Mouse (Mus musculus) bone marrow, adult 2 months (tissue): ENCODE data around the gene Zbtb49. TPM values are rescaled to one million over a fixed set of nuclear protein-coding genes. Genes with fewer than 3 reads are reported as not detected.

ENCODE experiments used
- H3K27ac ChIP-seq: fragments of 200-500 bp; 2 replicates; pipeline ENCODE4 v1.5.1; 2012; ENCODE audit warnings: low read depth, mild to moderate bottlenecking, control low read depth, inconsistent platforms, low read length; ENCODE audit not compliant: control insufficient read depth, poor library complexity, insufficient read depth
- H3K4me1 ChIP-seq: fragments of 200-500 bp; 2 replicates; pipeline ENCODE4 v1.6.1; 2011; ENCODE audit warnings: low read length; ENCODE audit not compliant: control insufficient read depth, insufficient read depth
- H3K4me3 ChIP-seq: fragments of 200-500 bp; replicated peaks from 2 replicates; pipeline ENCODE3; 2011; ENCODE audit warnings: mild to moderate bottlenecking, low read depth, low read length, control low read depth; ENCODE audit not compliant: control insufficient read depth
- CTCF ChIP-seq: fragments of 200-500 bp; IDR thresholded peaks from 2 replicates; pipeline ENCODE4 v1.5.1; 2011; ENCODE audit warnings: low read length, control low read depth; ENCODE audit not compliant: control insufficient read depth, insufficient read depth
- POLR2A ChIP-seq: fragments of 200-500 bp; IDR thresholded peaks from 2 replicates; pipeline ENCODE4 v1.6.1; 2011; ENCODE audit warnings: low read depth, mild to moderate bottlenecking, control low read depth, low read length, borderline replicate concordance; ENCODE audit not compliant: control insufficient read depth
- WGBS: fragments of 180-500 bp; shearing (Covaris S2); methylation state at CpG from one replicate; pipeline ENCODE4 v1.1.7; 2018; 5-methylcytosine and 5-hydroxymethylcytosine counted together
- polyA plus RNA-seq: library from polyadenylated mRNA; stranded (reverse); fragments of >200 nt; gene quantifications from 2 replicates; pipeline ENCODE4 v1.2.4, GENCODE M21; 2011; ENCODE audit warnings: low replicate concordance; ENCODE audit not compliant: missing spikeins, insufficient read depth, insufficient read length

The Zbtb49 gene
- polyA plus RNA-seq, 1 experiment = 3.5 TPM

DNA sequence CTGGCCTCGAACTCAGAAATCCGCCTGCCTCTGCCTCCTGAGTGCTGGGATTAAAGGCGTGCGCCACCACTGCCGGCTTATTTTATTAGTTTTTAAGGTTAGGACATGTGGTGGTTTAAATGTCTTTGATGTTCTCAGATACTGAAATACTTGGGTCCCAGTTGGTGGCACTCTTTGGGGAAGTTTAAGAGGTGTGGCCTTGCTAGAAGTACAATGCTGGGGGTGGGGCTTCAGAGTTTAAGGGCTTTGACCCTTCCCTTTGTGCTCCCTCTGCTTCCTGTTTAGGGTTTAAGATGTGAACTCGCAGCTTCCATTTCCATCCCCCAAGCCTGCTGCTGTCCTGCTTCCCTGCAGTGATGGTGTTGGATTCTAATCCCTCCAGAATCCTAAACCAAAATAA, 21.7 kb upstream of the Zbtb49 start:
- H3K27ac ChIP-seq = no peak overlapping the region
- no peak overlapping the region for H3K4me3 ChIP-seq
- WGBS = 87% methylated on average over 6 of the region's 6 CpGs
- TF ChIP-seq POLR2A (no peak), CTCF (no peak)
- H3K4me1 ChIP-seq = no peaks in the 10 kb centered on the region

DNA sequence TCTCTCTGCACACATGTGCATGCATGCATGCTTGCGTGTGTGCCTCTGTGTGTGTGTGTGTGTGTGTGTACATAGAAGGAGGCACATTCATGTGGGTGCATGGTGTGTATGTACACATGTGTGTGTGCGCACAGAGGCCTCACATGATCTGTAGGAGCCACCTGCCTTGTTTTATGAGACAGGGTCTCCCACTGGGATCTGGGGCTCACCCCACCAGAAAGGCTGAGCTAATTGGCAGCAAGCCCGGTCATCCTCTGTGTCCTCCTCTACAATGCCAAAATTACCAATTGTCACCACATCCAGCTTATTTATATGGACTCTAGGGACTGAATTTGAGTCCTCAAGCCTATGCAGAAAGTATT, 21.2 kb upstream of the Zbtb49 start:
- H3K4me3 ChIP-seq = no peak overlapping the region
- H3K27ac ChIP-seq = no peak overlapping the region
- no peak for TF ChIP-seq POLR2A
- H3K4me1 ChIP-seq = no peaks in the 10 kb centered on the region
- 85% methylated on average over 3 of the region's 3 CpGs for WGBS

DNA sequence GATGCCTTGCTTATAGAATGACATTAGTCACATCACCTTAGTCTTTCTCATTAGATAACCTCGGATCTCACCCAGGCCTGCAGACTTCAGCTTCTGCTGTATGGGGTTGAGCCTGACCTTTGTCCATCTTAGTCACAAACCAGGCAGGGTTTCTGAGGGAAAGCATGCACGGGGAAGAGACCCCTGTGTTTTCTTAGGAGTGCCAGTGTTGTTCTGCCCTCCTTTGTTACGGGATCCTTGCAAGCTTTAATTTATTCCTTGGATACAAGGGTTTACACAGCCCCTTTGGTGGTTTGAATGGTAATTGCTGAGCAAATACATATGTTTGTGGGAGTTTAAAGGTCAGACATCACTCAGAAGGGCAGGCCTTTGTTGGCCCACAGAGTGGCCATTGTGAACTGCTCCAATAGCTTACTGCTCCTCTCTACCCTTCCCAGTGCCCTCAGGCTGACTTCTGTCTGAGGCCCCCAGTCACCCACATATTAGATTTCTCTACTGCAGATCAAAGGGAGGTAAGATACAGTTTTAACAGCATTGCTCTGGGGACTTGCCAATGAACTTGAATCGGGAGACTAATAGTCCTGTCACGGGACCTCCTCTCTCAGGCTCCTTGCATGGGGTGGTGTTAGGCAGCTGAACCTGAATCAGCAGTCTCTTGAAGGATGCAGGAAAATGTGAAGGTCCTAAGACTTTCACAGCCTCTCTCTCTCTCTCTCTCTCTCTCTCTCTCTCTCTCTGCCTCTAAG, 20.6 kb upstream of the Zbtb49 start:
- TF ChIP-seq CTCF (no peak), POLR2A (no peak)
- H3K4me1 ChIP-seq = no peaks in the 10 kb centered on the region
- H3K27ac ChIP-seq = no peak overlapping the region
- no peak overlapping the region for H3K4me3 ChIP-seq
- 75% methylated on average over 5 of the region's 5 CpGs for WGBS

DNA sequence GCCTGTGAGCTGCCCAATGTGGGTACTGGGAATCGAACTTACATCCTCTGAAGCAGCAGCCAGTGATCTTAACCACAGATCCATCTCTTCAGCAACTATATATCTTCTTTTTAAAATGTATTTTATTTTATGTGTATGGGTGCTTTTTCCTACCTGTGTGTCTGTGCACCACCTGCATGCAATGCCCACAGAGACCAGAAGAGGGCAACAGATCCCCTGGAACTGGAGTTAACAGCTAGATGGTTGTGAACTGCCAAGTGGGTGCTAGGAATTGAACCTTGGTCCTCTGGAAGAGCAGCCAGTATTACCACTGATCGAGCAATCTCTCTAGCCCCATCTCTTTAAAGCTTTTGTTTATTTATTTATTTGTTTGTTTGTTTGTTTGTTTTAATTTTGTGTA, 16.4 kb upstream of the Zbtb49 start:
- TF ChIP-seq CTCF (peak; percentile 31; the same call in 1 of the 2 replicates), POLR2A (no peak)
- no peaks in the 10 kb centered on the region for H3K4me1 ChIP-seq
- 77% methylated on average over 2 of the region's 2 CpGs for whole genome bisulfite sequencing
- no peak overlapping the region for H3K4me3 ChIP-seq
- H3K27ac ChIP-seq = no peak overlapping the region

DNA sequence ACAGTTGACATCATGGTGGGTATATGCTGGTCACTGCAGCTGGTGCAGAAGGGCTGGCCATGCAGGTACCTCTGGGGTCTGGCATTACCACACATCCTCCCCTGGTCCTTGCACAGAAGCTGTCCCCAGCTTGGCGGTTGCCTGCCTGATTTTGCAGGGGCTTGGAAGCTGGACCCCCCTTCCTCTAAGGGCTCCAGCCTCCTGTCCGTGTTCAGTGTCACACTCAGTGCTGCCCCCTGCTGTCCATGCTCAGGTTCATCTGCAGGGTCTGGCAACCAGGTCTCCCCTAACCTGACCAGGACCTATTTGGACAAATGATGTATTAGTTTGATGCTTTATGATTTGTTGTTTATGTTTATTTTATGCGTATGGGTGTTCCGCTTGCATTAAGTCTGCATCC, 15.2 kb upstream of the Zbtb49 start:
- 67% methylated on average over 4 of the region's 4 CpGs for WGBS
- H3K4me1 ChIP-seq = no peaks in the 10 kb centered on the region
- no peak overlapping the region for H3K4me3 ChIP-seq
- TF ChIP-seq CTCF (peak; percentile 82), POLR2A (no peak)
- H3K27ac ChIP-seq = no peak overlapping the region

DNA sequence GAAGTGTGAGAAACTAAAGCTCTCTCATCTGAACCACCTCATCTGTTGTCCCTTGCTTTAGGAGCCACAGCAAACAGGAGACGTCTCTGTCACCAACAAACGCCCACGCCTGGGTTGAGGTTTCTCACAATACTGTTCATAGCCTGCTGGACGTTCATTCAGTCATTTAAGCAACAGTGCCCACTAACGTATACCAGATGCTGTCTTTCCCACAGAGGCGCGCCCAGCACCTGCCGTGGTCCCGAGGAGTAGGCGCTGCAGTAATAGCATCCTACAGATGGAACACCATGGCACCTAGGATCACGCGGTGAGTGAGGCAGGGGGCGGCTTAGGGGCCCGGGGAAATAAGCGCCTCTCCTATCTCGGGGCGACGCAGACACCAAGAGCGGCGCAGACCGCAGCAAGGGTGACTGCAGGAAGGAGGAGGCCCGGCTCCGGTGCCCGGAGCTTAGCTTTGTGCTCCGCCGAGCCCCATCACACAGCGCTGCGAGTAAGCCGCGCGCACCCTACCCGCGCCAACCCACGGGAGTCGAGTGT, 418 bp downstream of the Zbtb49 start:
- Histone ChIP-seq H3K4me1 (peaks cover 2% of the 10 kb centered on the region), H3K27ac (peak overlapping the region; percentile 73), H3K4me3 (peak overlapping the region; percentile 96)
- TF ChIP-seq CTCF (no peak), POLR2A (no peak)
- WGBS = 2% methylated on average over 35 of the region's 35 CpGs

DNA sequence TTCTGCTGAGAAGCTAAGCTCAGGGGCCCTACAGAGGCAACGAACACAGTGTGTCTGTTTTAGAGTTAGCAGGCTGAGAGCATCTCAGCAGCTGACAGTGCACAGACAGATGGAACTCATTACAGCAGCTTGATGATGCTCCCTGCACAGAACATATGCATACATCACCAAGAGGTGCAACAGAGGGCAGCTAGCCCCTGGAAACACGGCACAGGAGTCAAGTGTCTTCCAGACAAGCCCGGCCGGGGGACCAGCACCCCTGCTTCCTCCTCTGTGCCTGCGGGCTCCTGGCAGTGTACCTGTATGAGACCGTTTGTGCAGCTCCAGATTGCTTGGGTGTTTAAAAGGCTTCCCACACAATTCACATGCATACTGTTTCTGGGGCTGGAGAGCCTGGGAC, 7.2 kb downstream of the Zbtb49 start:
- WGBS = 94% methylated on average over 6 of the region's 6 CpGs
- Histone ChIP-seq H3K4me3 (no peak overlapping the region), H3K4me1 (no peaks in the 10 kb centered on the region), H3K27ac (no peak overlapping the region)
- TF ChIP-seq POLR2A (no peak), CTCF (no peak)

DNA sequence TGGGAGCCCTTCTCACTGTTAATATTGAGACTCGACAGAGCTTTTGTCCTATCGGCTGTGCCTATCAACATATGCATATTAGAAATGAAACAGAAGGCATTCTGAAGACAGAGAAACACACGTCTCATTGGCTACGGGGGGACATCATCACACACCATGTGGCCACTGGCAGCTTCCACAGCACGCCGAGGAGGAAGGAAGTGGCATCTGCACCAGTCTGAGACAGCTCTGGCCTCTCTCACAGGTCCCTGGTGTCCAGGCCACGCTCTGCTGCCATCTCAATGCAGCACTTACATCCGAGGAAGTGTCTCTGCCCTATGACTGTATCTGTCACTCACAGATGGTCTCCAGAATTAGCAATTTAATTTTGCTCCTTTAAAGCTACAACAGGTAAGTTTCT, 8.6 kb downstream of the Zbtb49 start:
- Histone ChIP-seq H3K4me3 (no peak overlapping the region), H3K4me1 (no peaks in the 10 kb centered on the region), H3K27ac (no peak overlapping the region)
- TF ChIP-seq POLR2A = no peak
- no peak for TF ChIP-seq CTCF
- 37% methylated on average over 8 of the region's 8 CpGs for WGBS

DNA sequence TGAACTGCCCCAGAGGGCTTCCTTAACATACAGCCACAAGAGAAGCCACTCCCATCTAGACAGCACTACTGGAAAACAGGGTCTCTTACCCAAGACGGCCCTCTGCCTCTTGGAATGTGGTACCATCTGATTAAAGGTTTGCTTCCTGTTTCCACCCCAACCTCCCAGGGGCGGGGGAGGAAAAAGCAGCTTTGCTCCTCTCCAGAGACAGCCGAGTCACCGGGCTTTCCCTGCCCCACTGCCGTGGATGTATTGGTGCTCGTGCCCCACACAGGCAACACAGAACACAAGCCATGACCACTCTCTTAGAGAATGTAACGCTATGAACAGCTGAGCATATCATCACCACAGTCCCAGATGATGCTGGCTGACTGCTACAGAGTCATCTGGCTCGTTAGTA, 11.3 kb downstream of the Zbtb49 start:
- Histone ChIP-seq H3K4me1 (no peaks in the 10 kb centered on the region), H3K4me3 (no peak overlapping the region), H3K27ac (no peak overlapping the region)
- TF ChIP-seq CTCF (no peak), POLR2A (no peak)
- 60% methylated on average over 8 of the region's 8 CpGs for WGBS
